Mouse (Mus musculus): ENCODE results near the gene Tmed3. TPM values are rescaled to one million over a fixed set of nuclear protein-coding genes. Genes with fewer than 3 reads are reported as not detected.

Gene Tmed3
- polyA plus RNA-seq, 1 experiment from 2014 or later, result 66.2 TPM

- H3K27ac ChIP-seq (ENCODE audit: poor library complexity, severe bottlenecking), result no peak overlapping the region
- H3K27me3 ChIP-seq (replicated peaks), result no peaks in the 10 kb centered on the region
- ATAC-seq (ENCODE audit: insufficient number of reproducible peaks, low FRiP score), result no peak
- no peak overlapping the region for H3K4me2 ChIP-seq
- 52% methylated on average over 10 of the region's 10 CpGs for WGBS
- no peak overlapping the region for H3K9ac ChIP-seq
- no peak overlapping the region for H3K4me3 ChIP-seq
- no peaks in the 10 kb centered on the region for H3K36me3 ChIP-seq
- no peaks in the 10 kb centered on the region for H3K4me1 ChIP-seq (replicated peaks)
- no peaks in the 10 kb centered on the region for H3K9me3 ChIP-seq (replicated peaks)
Observed at GRCm38 (mm10) chr9:89687503-89688226, 17.2 kb downstream of the Tmed3 start.

GRCm38 (mm10) chr9:89686262-89686661 is 18.6 kb downstream of the Tmed3 start:
- no peak overlapping the region for H3K9ac ChIP-seq
- WGBS, result 61% methylated on average over 2 of the region's 2 CpGs

GRCm38 (mm10) chr9:89678974-89679373 is 25.9 kb downstream of the Tmed3 start:
- no peak overlapping the region for H3K27ac ChIP-seq (ENCODE audit: poor library complexity, severe bottlenecking)
- H3K9ac ChIP-seq, result no peak overlapping the region
- no peaks in the 10 kb centered on the region for H3K4me1 ChIP-seq (replicated peaks)
- WGBS, result 53% methylated on average over 1 of the region's 1 CpGs
- no peak for ATAC-seq (ENCODE audit: insufficient number of reproducible peaks, low FRiP score)
- H3K4me3 ChIP-seq, result no peak overlapping the region
- H3K9me3 ChIP-seq (replicated peaks), result no peaks in the 10 kb centered on the region
- no peaks in the 10 kb centered on the region for H3K27me3 ChIP-seq (replicated peaks)
- no peaks in the 10 kb centered on the region for H3K36me3 ChIP-seq
- H3K4me2 ChIP-seq, result no peak overlapping the region

More at GRCm38 (mm10) chr9:89686262-89686661, 18.6 kb downstream of the Tmed3 start:
- no peak overlapping the region for H3K27ac ChIP-seq (ENCODE audit: poor library complexity, severe bottlenecking)
- no peaks in the 10 kb centered on the region for H3K9me3 ChIP-seq (replicated peaks)
- H3K36me3 ChIP-seq, result no peaks in the 10 kb centered on the region
- no peaks in the 10 kb centered on the region for H3K4me1 ChIP-seq (replicated peaks)
- H3K27me3 ChIP-seq (replicated peaks), result no peaks in the 10 kb centered on the region
- H3K4me3 ChIP-seq, result no peak overlapping the region
- no peak overlapping the region for H3K4me2 ChIP-seq
- no peak for ATAC-seq (ENCODE audit: insufficient number of reproducible peaks, low FRiP score)

DNA sequence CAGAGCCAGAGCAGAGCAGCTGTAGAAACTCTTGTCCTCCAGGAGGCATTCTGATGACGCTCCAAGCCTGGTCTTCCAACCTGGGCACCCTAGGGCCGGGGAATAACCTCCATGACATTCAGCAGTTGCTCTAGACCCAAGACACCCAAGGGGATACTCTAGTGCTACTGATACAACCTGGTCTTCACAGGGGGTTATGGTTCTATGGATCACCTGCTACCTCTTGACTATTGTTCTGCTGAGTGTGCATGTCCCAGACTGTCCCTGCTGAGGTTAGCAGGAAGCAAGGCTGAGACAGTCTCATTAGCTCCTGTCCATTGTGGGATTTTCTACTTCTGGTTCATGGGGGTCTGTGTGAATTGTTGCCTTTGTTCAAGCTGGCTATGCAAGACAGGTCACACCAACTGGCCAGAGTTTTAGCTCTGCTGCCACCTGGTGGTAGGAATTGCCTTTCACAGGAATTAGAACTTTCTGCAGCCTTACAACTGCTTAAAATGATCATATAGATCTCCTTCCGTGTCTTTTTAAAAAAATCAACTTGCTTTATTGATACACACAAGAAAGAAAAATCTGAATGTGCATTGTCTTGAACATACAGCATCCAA is 30.8 kb downstream of the Tmed3 start:
- no peak for ATAC-seq (ENCODE audit: insufficient number of reproducible peaks, low FRiP score)
- Histone ChIP-seq H3K4me1 (replicated peaks) (no peaks in the 10 kb centered on the region), H3K9me3 (replicated peaks) (no peaks in the 10 kb centered on the region), H3K4me2 (no peak overlapping the region), H3K27me3 (replicated peaks) (no peaks in the 10 kb centered on the region), H3K9ac (no peak overlapping the region), H3K4me3 (no peak overlapping the region), H3K36me3 (no peaks in the 10 kb centered on the region), H3K27ac (ENCODE audit: poor library complexity, severe bottlenecking) (no peak overlapping the region)
- WGBS, result 46% methylated on average over 3 of the region's 3 CpGs

DNA sequence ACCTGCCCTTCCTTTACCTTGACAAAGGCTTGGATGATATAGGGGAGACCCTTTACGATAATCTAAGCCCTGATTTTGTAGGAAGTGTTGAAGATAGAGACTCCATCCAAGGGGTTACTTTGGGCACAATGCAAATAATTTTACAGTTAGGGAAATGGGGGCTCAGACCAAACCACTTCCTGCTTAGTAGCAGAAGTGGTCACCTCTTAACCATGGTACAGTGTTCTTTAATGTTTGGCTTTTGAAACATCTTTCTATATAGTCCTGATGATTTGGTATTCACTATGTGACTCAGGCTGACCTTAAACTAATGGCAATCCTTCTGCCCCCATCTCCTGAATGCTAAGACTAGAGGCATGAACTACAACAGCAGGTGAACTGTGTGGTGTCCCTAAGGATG is 31.5 kb downstream of the Tmed3 start:
- Histone ChIP-seq H3K27ac (ENCODE audit: poor library complexity, severe bottlenecking) (no peak overlapping the region), H3K4me3 (no peak overlapping the region), H3K9ac (no peak overlapping the region), H3K36me3 (no peaks in the 10 kb centered on the region), H3K4me2 (no peak overlapping the region), H3K9me3 (replicated peaks) (no peaks in the 10 kb centered on the region), H3K4me1 (replicated peaks) (no peaks in the 10 kb centered on the region), H3K27me3 (replicated peaks) (no peaks in the 10 kb centered on the region)
- ATAC-seq (ENCODE audit: insufficient number of reproducible peaks, low FRiP score), result no peak
- WGBS, result 88% methylated on average over 1 of the region's 1 CpGs

- no peaks in the 10 kb centered on the region for H3K4me1 ChIP-seq (replicated peaks)
- H3K27me3 ChIP-seq (replicated peaks), result no peaks in the 10 kb centered on the region
- 69% methylated on average over 4 of the region's 4 CpGs for WGBS
- no peak for ATAC-seq (ENCODE audit: insufficient number of reproducible peaks, low FRiP score)
- H3K9me3 ChIP-seq (replicated peaks), result no peaks in the 10 kb centered on the region
- no peak overlapping the region for H3K9ac ChIP-seq
- no peak overlapping the region for H3K27ac ChIP-seq (ENCODE audit: poor library complexity, severe bottlenecking)
- no peak overlapping the region for H3K4me2 ChIP-seq
- no peak overlapping the region for H3K4me3 ChIP-seq
- no peaks in the 10 kb centered on the region for H3K36me3 ChIP-seq
Observed at GRCm38 (mm10) chr9:89669878-89670277, 35.0 kb downstream of the Tmed3 start.

- no peaks in the 10 kb centered on the region for H3K27me3 ChIP-seq (replicated peaks)
- no peaks in the 10 kb centered on the region for H3K9me3 ChIP-seq (replicated peaks)
- H3K4me1 ChIP-seq (replicated peaks), result no peaks in the 10 kb centered on the region
- H3K4me3 ChIP-seq, result no peak overlapping the region
- 66% methylated on average over 4 of the region's 4 CpGs for WGBS
- H3K4me2 ChIP-seq, result no peak overlapping the region
- H3K36me3 ChIP-seq, result no peaks in the 10 kb centered on the region
- H3K27ac ChIP-seq (ENCODE audit: poor library complexity, severe bottlenecking), result no peak overlapping the region
- no peak overlapping the region for H3K9ac ChIP-seq
- ATAC-seq (ENCODE audit: insufficient number of reproducible peaks, low FRiP score), result no peak
Observed at GRCm38 (mm10) chr9:89667306-89667942, 37.4 kb downstream of the Tmed3 start.

DNA sequence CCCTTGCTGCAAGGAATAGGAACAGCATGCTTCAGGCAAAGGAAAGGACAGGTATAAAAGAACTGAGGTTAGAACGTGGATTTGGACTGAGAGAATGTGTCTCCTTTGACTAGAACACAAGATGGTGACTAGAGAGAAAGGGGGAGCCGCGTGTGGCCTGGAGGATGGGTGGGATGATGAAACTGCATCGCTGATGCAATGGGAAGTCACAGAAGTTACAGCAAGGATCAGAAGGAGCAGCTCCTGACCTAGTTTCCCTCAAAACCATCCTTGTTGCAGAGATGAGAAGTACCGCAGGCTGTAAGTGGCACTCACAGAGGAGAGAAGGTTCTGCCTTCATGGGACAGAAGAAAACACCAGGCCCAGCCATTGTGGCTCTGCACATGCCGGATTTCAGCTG is 54.0 kb downstream of the Tmed3 start:
- 63% methylated on average over 6 of the region's 6 CpGs for WGBS
- no peak overlapping the region for H3K9ac ChIP-seq
- no peak overlapping the region for H3K4me2 ChIP-seq
- no peaks in the 10 kb centered on the region for H3K9me3 ChIP-seq (replicated peaks)
- no peak overlapping the region for H3K4me3 ChIP-seq
- no peak for ATAC-seq (ENCODE audit: insufficient number of reproducible peaks, low FRiP score)
- H3K36me3 ChIP-seq, result no peaks in the 10 kb centered on the region
- no peaks in the 10 kb centered on the region for H3K27me3 ChIP-seq (replicated peaks)
- peaks cover 5% of the 10 kb centered on the region; the same call in 1 of the 2 replicates for H3K4me1 ChIP-seq (replicated peaks)
- no peak overlapping the region for H3K27ac ChIP-seq (ENCODE audit: poor library complexity, severe bottlenecking)

Other genes with a start within 250 kb of the Tmed3 start
- 0.04 and 0.10 TPM in 2 replicates for gene Minar1, start 81.9 kb downstream of the Tmed3 start, polyA plus RNA-seq (2016; fragmentation: Nextera tagmentation; extraction: Ambion mirVana)
- gene Ankrd34c, start 33.4 kb upstream of the Tmed3 start, polyA plus RNA-seq (2016; fragmentation: Nextera tagmentation; extraction: Ambion mirVana), result 0.04 TPM in 1 of 2 replicates, not detected in the other
- 0.06 and 0.10 TPM in 2 replicates for gene Rasgrf1, start 204.8 kb upstream of the Tmed3 start, polyA plus RNA-seq (2016; fragmentation: Nextera tagmentation; extraction: Ambion mirVana)